Mouse (Mus musculus) testis, postnatal 10 days (tissue): ENCODE measurements around the gene Fancg.
"Not testable (repeated sequence)": the region's sequence is repeated elsewhere in the genome, so short reads cannot be mapped to it uniquely, and the experiment has no call there.

Experiments
- DNase-seq: peaks from one replicate; pipeline ENCODE4 v3.0.0; 2021; ENCODE audit warnings: low spot score

Fancg gene

DNA sequence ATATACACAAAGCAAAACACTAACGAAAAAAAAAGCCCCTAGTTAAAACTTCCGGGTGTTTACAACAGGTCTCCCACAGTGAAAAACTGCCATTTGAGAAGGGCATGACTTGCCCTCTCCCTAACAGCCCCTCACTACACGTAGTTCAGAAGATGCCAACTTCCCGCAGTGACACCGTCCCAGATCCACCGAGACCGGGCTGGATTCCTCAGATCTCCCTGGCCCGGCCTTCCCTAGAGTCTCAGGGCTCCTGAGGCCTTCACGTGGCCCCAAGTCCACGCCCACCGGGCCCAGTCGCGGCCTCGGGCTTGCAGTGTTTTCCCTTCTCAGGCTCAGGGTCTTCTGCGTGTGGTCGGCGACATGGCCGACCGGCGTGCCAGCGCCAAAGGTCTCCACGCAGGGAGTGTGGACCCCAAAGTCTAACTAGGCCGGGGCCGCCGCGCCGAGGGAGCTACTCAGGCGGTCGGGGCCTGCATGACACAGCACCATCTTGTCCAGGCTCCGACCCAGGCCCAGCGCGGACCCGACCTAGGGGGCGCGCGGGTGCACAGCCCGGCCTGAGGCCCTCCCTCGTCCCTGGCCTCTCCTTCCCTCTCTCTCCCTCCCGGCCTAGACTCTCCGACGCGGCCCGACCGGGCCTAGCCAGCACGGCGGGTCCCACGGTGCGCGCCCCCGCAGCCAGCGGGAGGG lies 10.7 kb downstream of the Fancg start:
- peak; percentile 86 for DNase-seq

DNA sequence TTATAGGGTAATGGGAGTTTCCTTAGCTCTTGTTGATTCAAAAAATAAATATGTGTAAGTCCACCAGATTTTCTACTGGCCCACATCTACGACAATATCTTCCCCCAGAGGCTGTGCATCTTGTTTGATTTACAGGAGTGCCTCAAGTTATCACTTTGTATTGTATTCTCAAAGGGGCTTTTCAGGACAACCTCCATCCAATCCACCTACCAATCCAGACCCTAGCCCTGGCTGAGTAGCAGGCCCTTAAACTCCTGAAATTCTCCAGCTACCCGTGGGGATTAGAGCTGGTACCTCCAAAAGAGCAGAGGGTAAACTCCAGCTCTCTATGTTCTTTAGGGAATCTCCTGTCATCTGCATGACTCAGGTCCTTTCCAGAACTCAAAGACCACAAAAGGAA lies 12.3 kb downstream of the Fancg start:
- DNase-seq = no peak

DNA sequence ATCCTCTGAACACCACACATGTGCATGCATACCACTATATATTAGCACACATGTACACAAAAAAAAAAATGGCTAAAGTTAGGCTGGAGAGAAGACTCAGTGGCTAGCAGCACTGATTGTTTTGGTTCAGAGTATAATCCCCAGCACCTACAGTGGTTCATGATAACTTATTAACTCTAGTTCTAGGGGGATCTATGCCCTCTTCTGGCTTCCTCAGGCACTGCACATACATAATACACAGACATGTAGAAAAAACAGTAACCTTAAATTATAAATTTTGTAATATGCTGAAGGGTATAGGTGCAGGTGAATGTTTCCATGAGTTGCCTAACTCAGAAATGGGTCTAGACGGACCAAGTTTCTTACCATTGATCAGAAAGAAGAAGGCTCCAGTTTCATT lies 22.0 kb downstream of the Fancg start:
- DNase-seq = no peak

DNA sequence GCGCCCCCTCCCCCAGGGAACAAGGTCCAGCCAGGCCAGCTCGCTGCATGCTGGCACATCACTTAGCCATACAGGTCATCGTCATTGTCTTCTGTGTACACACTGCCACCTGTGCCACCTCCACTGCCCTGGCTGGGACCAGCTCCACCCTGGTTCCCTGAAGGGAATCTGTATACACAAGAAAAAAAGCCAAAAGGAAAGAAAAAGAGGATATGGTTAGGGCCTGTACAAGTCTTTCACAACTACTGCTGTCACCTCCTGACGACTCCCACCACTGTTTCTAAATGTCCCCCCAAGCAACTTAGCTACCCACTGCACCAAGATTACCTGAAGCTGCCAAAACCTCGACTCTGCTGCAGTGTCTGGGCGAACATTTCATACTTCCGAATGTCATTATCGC lies 29.8 kb downstream of the Fancg start:
- DNase-seq = not testable (repeated sequence)

DNA sequence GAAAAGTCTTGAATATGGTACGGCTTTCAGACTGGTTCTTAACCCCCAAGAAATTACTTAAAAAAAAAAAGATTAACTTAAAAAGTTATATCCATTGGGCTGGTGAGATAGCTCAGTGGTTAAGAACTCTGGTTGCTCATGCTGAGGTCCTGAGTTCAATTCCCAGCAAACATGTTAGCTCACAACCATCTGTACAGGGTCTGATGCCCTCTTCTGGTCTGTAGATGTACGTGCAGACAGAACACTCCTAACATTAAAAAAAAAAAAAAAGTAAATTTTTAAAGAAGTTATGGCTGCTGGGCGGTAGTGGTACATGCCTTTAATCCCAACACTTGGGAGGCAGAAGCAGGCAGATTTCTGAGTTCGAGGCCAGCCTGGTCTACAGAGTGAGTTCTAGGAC lies 32.2 kb downstream of the Fancg start:
- no peak for DNase-seq

DNA sequence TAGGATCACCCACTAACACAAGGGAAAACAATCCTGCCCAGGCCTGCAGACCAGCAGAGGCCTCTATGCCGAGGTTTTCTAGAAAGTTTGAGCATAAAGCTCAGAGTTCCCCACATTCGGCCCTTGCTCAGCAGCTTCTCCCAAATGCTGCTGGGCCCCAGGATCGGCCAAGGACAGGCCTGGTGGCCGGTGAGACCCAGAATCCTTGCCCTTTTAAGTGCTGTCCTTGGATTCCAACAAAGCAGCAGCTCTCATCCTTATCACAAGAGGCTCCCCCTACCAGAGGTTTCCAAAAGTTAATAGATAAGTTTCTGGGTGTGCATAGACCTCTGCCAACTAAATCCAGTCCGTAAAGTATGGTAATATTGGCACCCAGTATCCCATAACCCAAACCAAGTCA lies 36.4 kb downstream of the Fancg start:
- DNase-seq = no peak

DNA sequence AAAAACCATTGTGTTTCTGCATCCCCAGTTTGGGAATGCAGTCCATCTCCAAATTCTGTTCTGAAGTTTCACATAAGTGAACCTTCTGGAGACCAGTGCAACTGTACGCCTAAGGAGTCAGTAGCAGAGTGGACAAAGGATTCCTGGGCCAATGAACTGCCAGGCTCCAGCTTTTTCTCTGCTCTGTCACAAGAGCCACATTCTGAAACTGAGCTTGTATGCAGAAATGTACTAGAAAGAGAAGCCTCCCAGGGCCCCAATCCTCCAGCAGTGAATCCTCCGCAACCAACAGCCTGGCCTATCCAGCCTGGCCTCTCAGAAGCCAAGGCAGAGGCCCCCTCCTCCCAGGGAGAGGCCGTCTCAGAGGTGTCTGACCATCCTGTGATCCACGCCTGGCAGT lies 37.4 kb downstream of the Fancg start:
- DNase-seq = no peak

DNA sequence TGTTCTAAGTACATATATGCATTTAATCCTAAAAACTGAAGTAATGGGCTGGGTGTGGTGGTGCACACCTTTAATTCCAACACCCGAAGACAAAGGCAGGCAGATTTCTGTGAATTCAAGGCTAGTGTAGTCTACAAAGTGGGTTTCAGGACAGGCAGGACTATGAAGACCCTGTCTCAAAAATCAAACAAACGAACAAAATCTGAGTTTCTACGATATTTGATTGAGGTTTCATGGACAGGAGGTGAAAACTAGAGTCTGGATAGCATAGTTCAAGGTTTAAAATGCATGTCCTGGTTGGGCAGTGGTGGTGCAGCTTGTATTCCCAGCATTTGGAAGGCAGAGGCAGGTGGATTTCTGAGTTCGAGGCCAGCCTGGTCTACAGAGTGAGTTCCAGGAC lies 41.0 kb downstream of the Fancg start, which contains the start of gene 1700022I11Rik:
TSS of gene 1700022I11Rik (plus strand) at position 301 of the 400 bp plus-strand sequence.
- no peak for DNase-seq

DNA sequence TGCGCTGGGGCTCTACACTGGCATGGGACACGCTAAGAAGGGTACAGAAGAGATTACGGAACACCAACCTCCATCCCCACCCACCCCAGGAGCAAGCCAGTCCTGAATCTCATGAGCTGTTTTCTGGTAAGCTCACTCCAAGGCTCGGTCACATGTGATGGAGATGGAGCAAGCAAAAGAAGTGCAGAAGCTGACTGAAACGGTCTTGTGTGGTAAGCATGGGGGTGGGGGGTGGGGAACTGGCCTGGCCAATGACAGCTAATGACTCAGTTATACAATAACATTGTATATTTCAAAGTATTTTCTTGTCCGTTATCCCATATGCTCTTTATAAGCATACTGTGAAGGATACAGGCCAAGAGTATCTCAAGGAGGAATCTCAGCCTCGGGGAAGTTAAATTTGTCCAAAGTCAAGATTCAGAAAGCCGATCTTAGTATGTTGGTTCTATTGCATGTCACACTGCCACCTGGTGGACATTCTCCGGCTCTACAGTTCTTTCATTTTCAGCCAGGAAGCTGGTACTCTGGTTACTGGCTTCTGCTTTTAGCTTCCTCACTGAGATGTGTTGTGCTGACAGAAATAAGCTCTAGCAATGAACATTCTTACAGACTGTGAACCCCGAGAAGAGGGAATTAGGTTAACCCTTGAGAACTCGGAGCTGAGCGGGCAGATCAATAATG lies 45.1 kb downstream of the Fancg start:
- no peak for DNase-seq

DNA sequence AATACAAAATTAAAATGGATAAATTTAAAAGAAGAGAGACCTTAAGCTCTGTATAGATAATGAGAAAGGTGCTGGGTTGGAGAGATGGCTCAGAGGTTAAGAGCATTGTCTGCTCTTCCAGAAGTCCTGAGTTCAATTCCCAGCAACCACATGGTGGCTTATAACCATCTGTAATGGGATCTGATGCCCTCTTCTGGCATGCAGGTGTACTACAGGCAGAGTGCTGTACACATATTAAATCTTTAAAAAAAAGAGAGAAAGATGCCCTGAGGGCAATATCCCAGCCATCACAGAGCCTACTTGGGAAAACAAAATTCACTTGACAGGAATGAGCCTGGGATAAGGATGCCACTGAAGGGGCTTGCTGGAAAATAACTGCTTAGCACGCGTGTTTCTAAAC lies 46.8 kb downstream of the Fancg start:
- no peak for DNase-seq

DNA sequence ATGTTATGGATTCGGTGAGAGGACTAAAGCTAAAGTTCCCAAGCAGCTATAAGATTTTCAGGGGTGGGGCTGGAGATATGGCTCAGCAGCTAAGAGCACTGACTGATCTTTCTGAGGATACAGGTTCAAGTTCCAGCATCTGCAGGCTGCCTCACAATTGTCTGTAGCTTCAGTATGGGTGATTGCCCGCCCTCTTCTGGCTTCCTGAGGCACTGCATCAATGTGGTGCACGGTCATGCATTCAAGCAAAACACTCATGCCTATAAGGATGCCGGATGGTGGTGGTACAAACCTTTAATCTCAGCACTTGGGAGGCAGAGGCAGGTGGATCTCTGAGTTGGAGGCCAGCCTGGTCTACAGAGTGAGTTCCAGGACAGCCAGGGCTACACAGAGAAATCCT lies 48.7 kb downstream of the Fancg start:
- DNase-seq = peak; percentile 66

DNA sequence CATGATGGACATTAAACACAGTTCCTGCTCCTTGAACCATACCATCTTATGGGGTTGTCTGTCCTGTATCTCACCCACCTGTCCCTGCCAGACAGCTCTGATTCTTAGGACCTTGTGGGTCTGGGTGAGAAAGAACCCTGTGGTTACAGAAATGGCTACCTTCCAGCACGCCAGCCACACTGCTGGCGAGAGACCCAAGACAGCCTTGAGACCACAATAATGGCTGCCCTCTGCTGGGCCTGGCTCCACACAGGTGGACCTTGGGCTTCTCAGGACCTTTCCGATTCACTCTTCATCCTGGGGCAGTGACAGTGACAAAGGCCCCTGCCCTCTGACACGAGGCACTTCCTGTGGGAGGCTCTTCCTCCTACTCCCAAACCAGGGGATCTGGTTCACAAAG lies 50.9 kb downstream of the Fancg start:
- DNase-seq = no peak

DNA sequence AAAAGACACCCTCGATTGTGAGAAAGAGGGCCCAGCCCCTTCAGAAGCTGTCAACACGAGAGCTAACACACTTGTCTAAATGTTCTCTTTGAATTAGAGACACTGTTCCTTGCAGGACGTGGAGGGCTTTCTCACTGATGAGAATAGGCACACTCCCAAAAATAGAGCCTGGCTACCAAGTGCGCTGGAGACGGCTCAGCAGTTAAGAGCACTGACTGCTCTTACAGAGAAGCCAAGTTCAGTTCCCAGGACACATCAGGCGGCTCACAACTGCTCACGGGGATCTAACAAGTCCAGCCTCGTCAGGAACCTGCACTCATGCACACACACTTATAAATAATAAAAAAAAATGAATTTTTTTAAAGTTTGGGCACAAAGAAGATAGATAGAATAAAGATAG lies 51.4 kb downstream of the Fancg start:
- DNase-seq = no peak

DNA sequence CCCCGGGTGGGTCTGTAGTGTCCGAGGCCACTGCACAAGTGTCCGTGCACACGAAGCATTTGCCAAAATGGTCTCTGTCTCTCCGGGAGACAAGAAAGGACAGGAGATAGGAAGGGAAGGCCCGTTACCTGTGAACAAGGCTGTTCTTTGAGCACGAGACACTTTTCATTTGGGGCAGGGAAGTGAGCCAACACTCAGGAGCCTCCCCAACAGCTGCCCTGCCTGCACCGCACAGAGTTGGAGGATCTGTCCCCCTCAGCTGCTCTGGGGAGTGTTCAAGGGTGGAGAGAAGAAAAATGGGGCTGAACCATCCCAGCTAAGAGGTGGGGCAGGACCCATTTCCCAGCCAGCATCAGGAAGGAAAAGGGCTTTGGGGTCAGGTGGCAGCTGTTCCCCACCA lies 52.3 kb downstream of the Fancg start:
- no peak for DNase-seq

DNA sequence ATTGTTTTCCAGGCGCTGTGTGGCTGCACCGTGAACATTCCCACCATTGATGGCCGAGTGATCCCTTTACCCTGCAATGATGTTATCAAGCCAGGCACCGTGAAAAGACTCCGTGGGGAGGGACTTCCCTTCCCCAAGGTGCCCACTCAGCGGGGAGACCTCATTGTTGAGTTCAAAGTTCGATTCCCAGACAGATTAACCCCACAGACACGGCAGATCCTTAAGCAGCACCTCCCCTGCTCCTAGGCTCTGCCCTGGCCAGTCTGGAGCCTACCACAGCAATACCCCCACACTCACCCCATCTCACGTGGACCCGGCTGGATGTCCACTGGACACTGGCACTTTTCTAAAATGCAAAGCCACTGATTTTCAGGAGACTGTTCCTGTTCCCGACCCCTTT lies 53.0 kb downstream of the Fancg start:
- no peak for DNase-seq

DNA sequence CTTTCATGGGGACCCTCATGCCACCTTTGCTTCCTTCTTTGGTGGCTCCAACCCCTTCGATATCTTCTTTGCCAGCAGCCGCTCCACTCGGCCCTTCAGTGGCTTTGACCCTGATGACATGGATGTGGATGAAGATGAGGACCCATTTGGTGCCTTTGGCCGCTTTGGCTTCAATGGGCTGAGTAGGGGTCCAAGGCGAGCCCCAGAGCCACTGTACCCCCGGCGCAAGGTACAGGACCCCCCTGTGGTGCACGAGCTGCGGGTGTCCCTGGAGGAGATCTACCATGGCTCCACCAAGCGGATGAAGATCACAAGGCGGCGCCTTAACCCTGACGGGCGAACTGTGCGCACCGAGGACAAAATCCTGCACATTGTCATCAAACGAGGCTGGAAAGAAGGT lies 53.7 kb downstream of the Fancg start:
- no peak for DNase-seq

DNA sequence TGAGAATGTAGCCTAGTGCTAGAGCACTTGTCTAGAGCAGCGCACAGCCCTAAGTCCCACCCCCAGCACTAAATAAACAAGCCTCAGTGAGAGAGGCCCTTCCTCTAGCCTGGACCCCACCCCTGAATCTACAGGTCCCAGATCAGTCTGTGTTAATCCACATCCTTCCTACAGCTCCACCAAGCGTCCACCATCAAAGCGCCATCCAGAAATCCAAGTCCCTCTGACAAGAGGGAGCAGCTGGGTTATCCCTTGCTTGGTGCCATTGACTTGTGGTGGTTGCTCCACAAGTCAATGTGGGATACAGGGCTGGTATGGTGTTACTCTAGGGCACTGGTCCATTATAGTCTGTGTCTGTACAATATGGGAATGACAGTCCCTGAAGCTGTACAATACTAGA lies 55.1 kb downstream of the Fancg start:
- DNase-seq = no peak

DNA sequence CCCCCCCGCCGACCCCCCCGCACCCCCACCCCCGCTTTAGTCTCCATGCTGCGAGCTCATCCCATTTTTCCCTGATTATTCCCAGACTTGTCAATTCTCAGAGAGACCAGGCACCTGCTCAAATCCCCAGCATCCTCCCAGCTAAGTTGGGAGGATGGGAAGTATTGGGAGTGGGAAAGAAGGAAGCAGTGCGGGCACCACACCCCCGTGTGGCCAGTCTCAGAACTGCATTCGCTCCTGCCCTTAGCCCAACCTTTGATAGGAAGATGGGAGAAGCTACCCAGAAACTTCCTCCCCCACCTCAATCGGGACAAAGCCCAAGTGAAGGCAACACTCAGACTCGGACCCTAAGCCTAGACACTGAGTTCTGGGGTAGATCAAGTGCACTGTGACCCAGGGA lies 56.0 kb downstream of the Fancg start:
- peak; percentile 89 for DNase-seq

DNA sequence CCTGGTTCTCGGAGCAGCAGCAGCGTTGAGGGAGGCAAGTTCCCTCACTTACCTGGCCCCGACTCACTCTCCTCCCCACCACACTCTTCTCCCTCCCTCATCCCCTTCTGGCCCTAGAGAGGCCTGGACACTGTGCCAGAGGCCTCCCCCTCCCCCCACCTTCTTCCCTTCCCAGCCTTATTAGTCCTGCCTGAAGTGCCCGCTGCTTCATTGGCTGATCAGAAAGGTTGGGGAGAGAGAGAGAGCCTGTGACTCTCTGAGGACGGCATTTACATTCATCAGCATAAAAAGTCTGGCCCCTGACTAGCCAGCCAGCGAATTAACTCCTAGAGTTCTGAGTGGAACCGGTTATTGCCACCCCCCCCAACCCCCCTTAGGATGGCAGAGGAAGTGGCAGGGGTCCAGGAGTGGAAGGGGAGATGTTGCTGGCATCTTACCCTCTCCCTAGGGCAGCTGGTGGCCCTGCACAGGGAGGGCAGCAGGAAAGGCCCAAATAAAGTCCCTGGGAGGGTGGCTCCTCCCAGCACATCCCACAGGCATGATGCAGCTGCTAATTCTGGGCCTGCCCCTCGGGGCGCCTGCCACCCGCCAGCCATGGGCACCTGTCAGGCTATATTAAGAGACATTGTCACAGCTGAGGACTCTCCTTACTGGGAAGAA lies 56.7 kb downstream of the Fancg start:
- DNase-seq = no peak

DNA sequence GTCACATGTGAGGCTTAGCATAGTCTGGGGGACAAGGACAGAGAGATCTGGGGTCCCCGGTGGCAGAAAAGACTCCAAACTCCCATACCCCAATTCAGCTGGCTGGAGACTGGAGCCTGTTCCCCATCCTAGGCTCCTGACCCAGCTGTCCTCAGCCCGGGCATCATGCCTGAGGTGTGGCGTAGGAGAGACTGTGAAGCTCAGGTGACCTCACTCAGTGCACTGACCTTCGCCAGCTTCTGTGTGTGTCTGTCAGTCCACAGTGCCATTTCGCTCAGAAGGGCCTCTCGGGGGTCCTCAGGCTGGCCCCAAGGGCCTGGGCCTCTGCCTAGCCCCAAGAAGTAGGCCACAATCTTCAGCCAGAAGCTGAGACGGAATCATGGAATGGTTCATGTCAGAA lies 57.7 kb downstream of the Fancg start:
- DNase-seq = no peak
